Mouse (Mus musculus) hindbrain, embryonic 11.5 days (tissue): ENCODE data around the gene Mpo. TPM values are rescaled to one million over a fixed set of nuclear protein-coding genes. Genes with fewer than 3 reads are reported as not detected.

Source experiments
- ATAC-seq: fragments of 200-750 bp; cut with Nextera tagmentation; 2 replicates; pipeline ENCODE4 v1.8.0; 2017; ENCODE audit warnings: mild to moderate bottlenecking, moderate TSS enrichment, moderate library complexity; ENCODE audit not compliant: low FRiP score
- DNase-seq: peaks from one replicate; pipeline ENCODE4 v3.0.0-alpha.2; 2015; ENCODE audit warnings: low spot score
- H3K27ac ChIP-seq: fragments of 300-500 bp; sonication (generic); 2 replicates; pipeline ENCODE4 v1.5.1; 2014; ENCODE audit warnings: mild to moderate bottlenecking, low read depth, low read length
- H3K27me3 ChIP-seq: fragments of 300-500 bp; sonication (generic); 2 replicates; pipeline ENCODE4 v1.6.1; 2014; ENCODE audit warnings: mild to moderate bottlenecking, low read length, moderate library complexity, mixed read lengths; ENCODE audit not compliant: control insufficient read depth, insufficient read depth
- H3K36me3 ChIP-seq: fragments of 300-500 bp; sonication (generic); 2 replicates; pipeline ENCODE4 v1.6.1; 2014; ENCODE audit warnings: mild to moderate bottlenecking, low read length, moderate library complexity, mixed read lengths; ENCODE audit not compliant: control insufficient read depth, insufficient read depth
- H3K4me1 ChIP-seq: fragments of 300-500 bp; sonication (generic); replicated peaks from 2 replicates; pipeline ENCODE4 v1.6.1; 2014; ENCODE audit warnings: low read length, mixed read lengths; ENCODE audit not compliant: control insufficient read depth, insufficient read depth
- H3K4me2 ChIP-seq: fragments of 300-500 bp; sonication (generic); replicated peaks from 2 replicates; pipeline ENCODE4 v1.6.1; 2014; ENCODE audit warnings: mild to moderate bottlenecking, low read depth, low read length
- H3K4me3 ChIP-seq: fragments of 300-500 bp; sonication (generic); 2 replicates; pipeline ENCODE4 v1.5.1; 2014; ENCODE audit warnings: low read depth, low read length
- H3K9ac ChIP-seq: fragments of 300-500 bp; sonication (generic); 2 replicates; pipeline ENCODE4 v1.6.1; 2014; ENCODE audit warnings: low read depth, low read length
- H3K9me3 ChIP-seq: fragments of 300-500 bp; sonication (generic); 2 replicates; pipeline ENCODE4 v1.6.1; 2016; ENCODE audit warnings: low read length; ENCODE audit not compliant: control insufficient read depth
- WGBS: fragments of 180-500 bp; shearing (Covaris S2); extraction: QIAGEN DNeasy Blood & Tissue Kit; methylation state at CpG from one replicate; pipeline ENCODE4 v1.1.7; 2014; 5-methylcytosine and 5-hydroxymethylcytosine counted together
- polyA plus RNA-seq: library from polyadenylated mRNA; unstranded; fragments of >200 nt; fragmentation: Nextera tagmentation; extraction: Ambion mirVana; gene quantifications from 2 replicates; pipeline ENCODE4 v1.2.1, GENCODE M21; 2014

Gene Mpo
- polyA plus RNA-seq, 1 experiment from 2014 or later: 2.8 TPM

GRCm38 (mm10) chr11:87750043-87750421 is 43.3 kb upstream of the Mpo start:
- WGBS: 88% methylated on average over 11 of the region's 11 CpGs
- no peak overlapping the region for H3K9ac ChIP-seq
- no peak for ATAC-seq
- H3K9me3 ChIP-seq: no peaks in the 10 kb centered on the region
- H3K4me3 ChIP-seq: no peak overlapping the region
- no peaks in the 10 kb centered on the region for H3K36me3 ChIP-seq
- H3K4me1 ChIP-seq: no peaks in the 10 kb centered on the region
- no peak overlapping the region for H3K27ac ChIP-seq
- H3K4me2 ChIP-seq: no peak overlapping the region
- H3K27me3 ChIP-seq: no peaks in the 10 kb centered on the region
- no peak for DNase-seq

DNA sequence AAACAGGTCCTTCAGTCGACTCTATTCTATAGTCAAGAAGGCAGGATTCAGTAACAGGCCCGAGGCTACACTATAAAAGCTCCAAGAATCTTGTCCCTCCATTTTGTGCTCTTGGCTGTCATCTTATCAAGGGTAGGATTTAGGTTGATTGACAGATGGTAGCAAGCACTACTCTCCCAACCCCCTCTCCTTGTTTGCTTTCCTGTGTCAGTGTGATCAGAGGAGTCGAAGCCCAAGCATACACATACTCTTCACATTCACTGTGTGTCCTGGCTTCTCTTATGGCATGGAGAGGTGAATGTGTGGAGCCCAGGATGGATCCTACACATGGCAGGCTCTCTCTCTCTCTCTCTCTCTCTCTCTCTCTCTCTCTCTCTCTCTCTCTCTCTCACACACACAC is 42.9 kb upstream of the Mpo start:
- 78% methylated on average over 3 of the region's 3 CpGs for WGBS

DNA sequence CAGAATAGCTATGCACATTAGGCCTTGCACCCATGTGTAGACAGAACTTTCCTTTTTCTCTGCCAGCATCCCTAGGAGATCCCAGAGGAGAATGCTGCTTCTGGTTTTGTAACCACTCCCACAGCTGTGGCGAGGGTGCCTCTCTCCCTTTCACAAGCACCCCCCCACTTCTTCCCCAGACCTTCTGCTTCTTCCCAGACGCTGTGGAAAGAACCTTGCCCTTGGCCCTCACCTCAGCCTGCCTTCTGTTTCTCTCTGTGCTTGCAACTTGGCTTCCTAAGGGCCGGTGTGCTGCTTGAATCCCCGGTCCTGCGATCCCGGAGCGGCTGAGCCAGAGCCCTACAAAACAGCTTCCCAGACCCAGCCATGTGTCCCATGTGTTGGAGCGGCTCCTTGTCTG is 42.4 kb upstream of the Mpo start:
- Histone ChIP-seq H3K27me3 (no peaks in the 10 kb centered on the region), H3K4me2 (no peak overlapping the region), H3K9me3 (no peaks in the 10 kb centered on the region), H3K4me3 (no peak overlapping the region), H3K4me1 (no peaks in the 10 kb centered on the region), H3K27ac (no peak overlapping the region), H3K36me3 (no peaks in the 10 kb centered on the region), H3K9ac (no peak overlapping the region)
- 83% methylated on average over 8 of the region's 8 CpGs for WGBS
- ATAC-seq (no peak), DNase-seq (no peak)

More for the DNA sequence above, 42.9 kb upstream of the Mpo start:
- no peaks in the 10 kb centered on the region for H3K36me3 ChIP-seq
- H3K27me3 ChIP-seq: no peaks in the 10 kb centered on the region
- H3K4me3 ChIP-seq: no peak overlapping the region
- H3K9me3 ChIP-seq: no peaks in the 10 kb centered on the region
- no peak overlapping the region for H3K9ac ChIP-seq
- DNase-seq (no peak), ATAC-seq (no peak)
- no peak overlapping the region for H3K27ac ChIP-seq
- no peaks in the 10 kb centered on the region for H3K4me1 ChIP-seq
- no peak overlapping the region for H3K4me2 ChIP-seq

DNA sequence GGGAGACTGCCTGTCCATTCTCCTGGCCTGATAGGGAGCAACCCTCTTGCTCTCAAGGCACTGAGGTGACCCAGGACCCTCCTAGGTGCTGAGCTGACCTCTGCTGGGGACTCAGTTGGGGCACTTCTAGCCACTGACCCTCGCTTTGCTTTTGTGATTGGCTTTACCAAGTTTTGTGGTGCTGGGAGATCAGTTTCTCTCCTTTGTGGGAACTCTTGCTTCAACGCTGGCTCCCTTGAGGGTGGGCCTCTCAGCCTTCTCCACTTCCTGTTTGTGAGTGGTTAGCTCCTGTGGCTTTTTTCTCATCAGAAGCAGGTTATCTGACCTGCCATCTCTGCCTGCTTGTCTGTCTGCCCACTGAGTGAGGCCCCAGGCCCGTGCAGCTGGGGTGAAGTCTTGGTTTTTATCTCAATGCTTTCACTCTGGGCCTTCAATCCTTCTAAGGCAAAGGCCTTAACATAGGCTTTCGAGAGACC is 41.9 kb upstream of the Mpo start:
- ATAC-seq (no peak), DNase-seq (no peak)
- Histone ChIP-seq H3K27ac (no peak overlapping the region), H3K4me2 (no peak overlapping the region), H3K9me3 (no peaks in the 10 kb centered on the region), H3K4me1 (no peaks in the 10 kb centered on the region), H3K36me3 (no peaks in the 10 kb centered on the region), H3K9ac (no peak overlapping the region), H3K4me3 (no peak overlapping the region), H3K27me3 (no peaks in the 10 kb centered on the region)
- 73% methylated on average over 4 of the region's 4 CpGs for WGBS

- 76% methylated on average over 1 of the region's 1 CpGs for WGBS
- H3K36me3 ChIP-seq: no peaks in the 10 kb centered on the region
- no peak overlapping the region for H3K9ac ChIP-seq
- H3K27me3 ChIP-seq: no peaks in the 10 kb centered on the region
- no peak for ATAC-seq
- H3K4me3 ChIP-seq: no peak overlapping the region
- no peak for DNase-seq
- no peaks in the 10 kb centered on the region for H3K9me3 ChIP-seq
- no peak overlapping the region for H3K4me2 ChIP-seq
- H3K27ac ChIP-seq: no peak overlapping the region
- no peaks in the 10 kb centered on the region for H3K4me1 ChIP-seq
These were observed 41.1 kb upstream of the Mpo start for GRCm38 (mm10) chr11:87752307-87752706.

GRCm38 (mm10) chr11:87753255-87753654 is 40.1 kb upstream of the Mpo start:
- no peaks in the 10 kb centered on the region for H3K9me3 ChIP-seq
- H3K36me3 ChIP-seq: no peaks in the 10 kb centered on the region
- no peaks in the 10 kb centered on the region for H3K27me3 ChIP-seq
- no peak overlapping the region for H3K27ac ChIP-seq
- no peak for ATAC-seq
- WGBS: 83% methylated on average over 8 of the region's 8 CpGs
- H3K4me2 ChIP-seq: no peak overlapping the region
- DNase-seq: no peak
- no peaks in the 10 kb centered on the region for H3K4me1 ChIP-seq
- no peak overlapping the region for H3K4me3 ChIP-seq
- no peak overlapping the region for H3K9ac ChIP-seq

- WGBS: 83% methylated on average over 5 of the region's 5 CpGs
- H3K4me3 ChIP-seq: no peak overlapping the region
These were observed 39.4 kb upstream of the Mpo start for GRCm38 (mm10) chr11:87753891-87754501.

DNA sequence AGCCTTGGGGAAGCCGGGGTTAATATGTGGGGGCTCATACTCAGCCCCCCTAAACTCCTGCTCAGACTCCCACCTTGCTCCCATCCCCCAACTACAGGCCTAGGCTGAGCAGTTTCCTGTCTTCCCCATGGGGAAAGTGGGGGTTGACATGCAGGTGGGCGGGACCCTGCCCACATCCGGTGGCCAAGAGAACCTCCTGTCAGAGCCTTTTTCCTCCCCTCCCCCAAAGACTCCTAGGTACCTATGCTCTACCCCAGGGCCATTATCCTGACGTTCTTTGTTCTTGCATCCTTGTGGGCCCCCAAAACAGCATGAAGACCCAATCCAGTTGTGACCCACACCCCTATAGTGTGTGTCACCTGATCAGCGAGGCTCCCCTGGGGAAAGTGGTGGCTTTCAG is 38.8 kb upstream of the Mpo start:
- Histone ChIP-seq H3K4me1 (no peaks in the 10 kb centered on the region), H3K36me3 (no peaks in the 10 kb centered on the region), H3K9me3 (no peaks in the 10 kb centered on the region), H3K4me2 (no peak overlapping the region), H3K9ac (no peak overlapping the region), H3K4me3 (no peak overlapping the region), H3K27me3 (no peaks in the 10 kb centered on the region), H3K27ac (no peak overlapping the region)
- DNase-seq (no peak), ATAC-seq (no peak)
- 80% methylated on average over 5 of the region's 5 CpGs for WGBS

More at GRCm38 (mm10) chr11:87753891-87754501, 39.4 kb upstream of the Mpo start:
- DNase-seq: no peak
- Histone ChIP-seq H3K27me3 (no peaks in the 10 kb centered on the region), H3K27ac (no peak overlapping the region), H3K4me2 (no peak overlapping the region), H3K9ac (no peak overlapping the region), H3K36me3 (no peaks in the 10 kb centered on the region), H3K4me1 (no peaks in the 10 kb centered on the region), H3K9me3 (no peaks in the 10 kb centered on the region)
- no peak for ATAC-seq

GRCm38 (mm10) chr11:87755360-87756017 is 37.9 kb upstream of the Mpo start:
- DNase-seq (no peak), ATAC-seq (no peak)

More at GRCm38 (mm10) chr11:87755360-87756017, 37.9 kb upstream of the Mpo start:
- H3K4me1 ChIP-seq: no peaks in the 10 kb centered on the region
- no peak overlapping the region for H3K27ac ChIP-seq
- 73% methylated on average over 17 of the region's 17 CpGs for WGBS
- no peak overlapping the region for H3K4me2 ChIP-seq
- no peak overlapping the region for H3K4me3 ChIP-seq
- H3K27me3 ChIP-seq: peaks cover 2% of the 10 kb centered on the region
- H3K9me3 ChIP-seq: no peaks in the 10 kb centered on the region
- H3K9ac ChIP-seq: no peak overlapping the region
- no peaks in the 10 kb centered on the region for H3K36me3 ChIP-seq
